Mouse (Mus musculus): Measurements from ENCODE around the gene Tomm40.

GRCm38 (mm10) chr7:19715239-19716054 is at the start of gene Tomm40:
- TF ChIP-seq CTCF (IDR thresholded peaks at IDR 0.05; ENCODE audit: low read depth) (no peak), EP300 (IDR thresholded peaks at IDR 0.05; ENCODE audit: low read depth) (peak; percentile 57)

All from liver, postnatal 0 days (tissue).